Mouse (Mus musculus) gastrocnemius, adult 8-10 months (tissue): ENCODE measurements around the gene Kcna2. TPM values are rescaled to one million over a fixed set of nuclear protein-coding genes. Genes with fewer than 3 reads are reported as not detected.

Experiments used
- DNase-seq, 2 experiments: peaks; one replicate each; pipeline ENCODE4 v3.0.0; 2022; ENCODE audit warnings: low spot score in 2 of 2
- total RNA-seq, 4 experiments: library from RNA; stranded (reverse); gene quantifications; 2 replicates each; pipeline ENCODE4 v1.2.4; 2022

Kcna2 gene
- total RNA-seq, 4 experiments from 2014 or later: 0.82 to 1.5 (median 1.1) TPM

DNA sequence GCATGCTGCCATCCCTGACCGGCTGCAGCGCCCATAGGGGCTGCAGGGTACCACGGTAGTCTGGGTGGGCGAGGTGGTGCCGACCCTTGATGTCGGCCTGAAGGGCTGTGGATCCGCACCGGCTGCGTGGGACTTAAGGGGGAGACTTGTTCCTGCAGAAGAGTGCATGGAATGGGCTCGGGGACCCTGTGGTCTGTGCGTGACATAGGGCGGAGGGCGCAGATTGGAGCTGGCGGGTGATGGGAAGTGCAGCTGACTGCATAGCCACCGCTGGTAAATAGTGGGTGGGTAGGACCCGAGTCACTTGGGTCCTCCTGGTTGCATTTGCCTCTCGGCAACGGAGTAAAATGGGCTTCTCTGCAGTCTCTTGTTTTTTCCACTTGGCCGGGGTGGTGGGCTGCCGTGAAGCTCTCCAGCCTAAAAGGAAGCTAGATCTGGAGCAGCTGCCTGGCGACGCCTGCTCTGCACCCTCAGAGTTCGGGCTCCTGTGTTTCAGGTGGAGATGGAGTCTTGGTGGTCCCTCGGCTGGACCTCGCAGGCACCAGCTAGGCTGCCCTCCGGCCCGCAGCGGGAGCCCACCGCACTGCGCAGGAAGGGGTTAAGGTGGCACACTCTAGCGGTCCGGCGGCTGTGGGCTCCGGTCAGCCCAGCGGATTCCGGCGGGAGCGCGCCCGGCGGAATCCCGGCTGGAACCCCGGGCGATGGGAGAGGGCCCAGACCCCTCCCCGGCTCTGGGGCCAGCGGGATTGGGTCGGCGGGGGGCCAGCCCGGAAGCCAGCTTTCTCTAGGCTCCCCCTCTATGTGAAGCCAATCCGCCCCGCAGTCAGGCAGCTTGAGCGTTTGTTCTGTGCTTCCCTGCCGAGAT, 1.1 kb downstream of the Kcna2 start:
- peak in 1 of 2 experiments; percentile 16 for DNase-seq

DNA sequence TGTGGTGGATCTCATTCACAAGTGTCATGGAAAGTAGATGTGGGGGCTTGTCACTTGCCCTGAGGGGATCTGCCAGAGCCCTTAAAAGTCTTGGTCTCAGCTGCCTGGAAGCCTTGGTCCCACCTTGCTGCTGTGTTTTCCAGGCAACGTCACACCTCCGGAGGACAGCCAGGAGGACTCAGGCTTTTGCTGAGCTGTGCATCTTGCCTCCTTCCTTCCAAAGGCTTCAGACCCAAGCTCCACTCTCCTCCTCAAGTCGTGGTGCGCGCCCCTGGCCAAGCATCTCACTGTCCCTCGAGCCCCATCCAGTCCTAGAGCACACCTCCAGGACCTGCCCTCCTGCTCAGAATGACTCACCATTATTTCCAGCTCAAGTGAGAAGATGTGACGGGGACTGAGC, 2.1 kb downstream of the Kcna2 start:
- DNase-seq: no peak

DNA sequence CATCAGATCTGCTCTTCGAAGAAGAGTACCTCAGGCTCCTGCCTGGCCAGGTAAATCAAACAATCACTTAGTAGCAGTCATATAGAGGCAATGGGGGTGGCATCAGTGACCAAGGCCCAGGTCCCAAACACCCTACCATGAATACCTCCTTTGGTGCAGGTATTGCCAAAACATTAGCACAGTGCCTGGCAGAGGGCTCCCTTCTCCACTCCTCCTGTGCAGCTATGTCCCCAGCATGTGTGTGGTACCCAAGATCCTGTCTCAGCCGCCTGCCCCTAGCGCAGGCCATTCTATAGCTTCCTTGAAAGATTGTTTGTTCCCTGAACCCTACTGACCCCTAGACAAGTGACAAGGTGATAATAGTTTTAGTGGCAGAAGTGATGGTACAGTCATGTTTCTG, 2.5 kb downstream of the Kcna2 start:
- no peak for DNase-seq

DNA sequence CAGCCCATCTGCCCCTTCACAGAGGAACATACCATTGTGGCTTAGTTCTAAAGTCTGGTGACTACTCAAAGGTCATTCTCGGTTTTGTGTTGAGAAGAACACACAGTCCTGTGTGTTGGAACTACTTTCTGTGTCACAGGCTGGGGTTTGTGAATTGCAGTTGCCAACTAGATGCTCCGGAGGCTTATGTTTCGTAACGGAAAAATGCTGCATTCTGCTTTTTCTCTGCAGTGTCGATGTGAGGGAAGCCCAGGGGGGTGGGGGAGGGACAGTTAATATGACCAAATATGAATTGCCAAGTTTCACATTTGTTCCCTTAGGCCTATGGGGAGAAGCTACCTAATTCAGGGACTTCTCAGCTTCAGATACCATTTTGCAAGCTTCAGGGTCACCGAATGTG, 5.0 kb downstream of the Kcna2 start:
- no peak for DNase-seq

DNA sequence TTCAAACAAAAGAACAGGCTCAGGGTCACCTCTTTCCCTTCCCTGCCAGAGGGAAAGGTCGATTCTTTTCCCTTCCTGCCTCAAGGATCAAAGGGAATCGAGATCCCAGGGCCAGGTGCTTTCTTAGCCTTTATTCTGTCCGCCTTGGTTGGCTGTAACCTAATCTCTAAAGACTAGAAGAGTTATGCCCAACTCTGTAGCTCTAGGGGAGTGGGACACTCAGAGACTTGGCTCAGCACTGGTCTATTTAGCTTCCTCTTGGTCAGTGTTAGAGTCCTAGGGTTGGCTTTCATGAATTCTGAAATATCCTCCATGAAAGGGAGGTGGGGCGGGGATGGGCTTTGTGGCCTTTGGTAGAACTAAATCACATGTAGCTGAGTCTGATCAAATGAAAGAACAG, 11.6 kb downstream of the Kcna2 start:
- DNase-seq: no peak

DNA sequence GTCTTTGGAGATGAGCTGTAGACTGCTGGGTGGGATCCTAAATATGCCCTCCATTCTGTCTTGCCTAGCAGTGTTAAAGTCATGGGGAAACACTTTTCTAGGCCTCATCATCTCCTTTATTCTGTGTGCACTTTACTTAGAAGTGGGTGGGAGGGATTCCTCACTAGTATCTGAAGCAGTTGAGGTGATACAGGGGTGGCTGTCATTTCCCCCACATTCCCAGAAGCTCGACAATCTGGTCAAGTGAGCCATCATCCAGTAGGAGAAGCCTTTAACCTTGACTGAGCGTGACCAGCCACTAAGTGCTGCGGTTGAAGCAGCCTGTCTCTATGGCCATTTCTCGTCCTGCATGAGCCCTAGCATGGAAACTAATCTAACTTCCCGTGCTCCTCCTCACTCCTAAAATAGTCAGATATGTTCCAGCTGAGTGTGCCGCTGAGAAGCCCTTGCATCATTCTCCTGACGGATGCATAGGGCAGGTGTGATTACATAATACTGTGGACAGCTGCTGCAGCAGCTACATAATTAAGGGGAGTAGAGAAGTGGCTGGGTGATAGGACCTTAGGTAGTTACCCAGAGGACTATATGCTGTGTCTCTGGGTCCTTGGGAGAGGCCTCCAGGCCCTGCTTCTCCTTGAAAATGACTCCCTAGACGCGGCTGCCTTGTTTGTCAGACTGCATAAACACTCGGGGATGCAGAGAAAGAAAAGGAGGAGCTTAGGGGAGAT, 12.2 kb downstream of the Kcna2 start:
- DNase-seq: no peak

DNA sequence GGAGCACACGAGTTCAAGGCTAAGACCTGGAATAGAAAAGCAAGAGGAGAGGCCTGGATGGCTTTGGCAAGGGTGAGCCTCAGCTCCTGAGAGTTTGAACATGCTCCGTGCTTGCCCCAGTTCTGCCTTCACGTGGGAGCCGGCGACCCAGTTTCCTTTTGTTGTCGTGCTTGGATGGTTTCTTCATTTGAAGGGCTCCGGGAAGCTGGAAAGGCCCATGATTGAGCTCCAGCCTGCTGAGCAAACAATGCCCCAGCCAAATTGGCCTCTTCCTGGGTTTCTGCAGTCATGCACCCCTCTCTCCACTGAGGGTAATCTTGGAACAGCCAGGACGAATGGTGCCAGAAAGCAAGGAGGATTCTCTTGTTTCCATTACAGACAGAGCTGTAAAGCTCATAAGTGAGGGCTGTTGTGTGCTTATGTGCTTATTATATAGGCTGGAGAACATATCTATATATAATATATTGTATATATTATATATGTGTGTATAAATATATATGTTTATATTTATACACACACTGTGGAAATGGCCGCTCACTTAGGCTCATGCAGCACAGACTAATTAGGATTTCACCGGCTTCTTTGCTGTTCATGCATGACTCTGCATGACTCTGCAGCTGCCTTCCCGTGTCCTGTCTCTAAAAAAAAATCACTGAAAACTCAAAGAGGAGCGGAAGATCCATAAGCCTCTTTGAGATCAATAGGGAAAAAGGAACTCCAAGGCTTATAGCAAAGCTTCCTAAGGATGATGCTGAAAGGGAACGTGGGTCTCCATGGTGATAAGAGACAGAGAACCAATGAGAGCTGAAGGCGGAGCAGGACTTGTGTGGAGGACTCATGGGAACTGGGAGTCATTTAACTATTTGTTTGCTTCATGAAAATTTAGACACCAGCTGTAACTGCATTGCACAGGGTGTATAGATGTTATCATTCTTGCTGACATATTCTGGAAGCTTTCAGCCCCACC, 13.1 kb downstream of the Kcna2 start:
- peak in 1 of 2 experiments; percentile 48 for DNase-seq

DNA sequence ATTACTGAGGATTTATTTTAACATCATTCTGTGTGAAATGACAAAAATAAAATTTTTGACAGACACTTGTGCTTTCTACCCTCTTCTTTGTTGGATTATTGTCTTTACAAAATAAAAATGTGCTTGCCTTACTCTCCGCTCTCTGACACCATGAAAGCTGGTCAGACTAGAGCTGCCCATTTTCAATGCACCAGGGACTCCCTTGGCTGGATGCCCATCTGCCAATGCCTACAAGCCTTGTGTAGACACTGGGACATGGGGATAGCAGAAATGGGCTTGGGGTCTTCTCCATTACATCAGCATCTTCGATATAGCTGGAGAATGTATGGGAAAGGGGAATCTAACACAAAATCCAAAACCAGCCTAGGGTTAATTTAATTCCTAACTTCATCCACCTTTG, 14.0 kb downstream of the Kcna2 start:
- no peak for DNase-seq

DNA sequence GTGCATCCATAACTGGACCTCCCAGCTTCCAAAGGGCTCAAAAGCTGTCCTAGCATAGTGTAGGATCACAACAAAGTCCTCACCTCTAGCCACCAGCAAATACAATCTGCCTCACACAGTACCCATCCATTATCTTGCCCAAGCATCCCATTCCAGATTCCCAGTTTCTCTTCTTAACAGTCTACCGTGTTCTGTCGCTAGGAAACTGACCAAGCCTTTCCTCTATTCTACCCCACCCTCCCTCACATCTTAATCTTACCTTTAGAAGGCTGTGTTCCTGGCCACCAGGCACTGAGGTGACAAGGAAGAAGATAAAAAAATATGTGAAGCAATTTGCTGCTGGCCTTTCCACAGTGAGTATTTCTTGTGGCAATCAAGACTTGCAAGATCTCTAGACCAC, 14.8 kb downstream of the Kcna2 start:
- DNase-seq: no peak

DNA sequence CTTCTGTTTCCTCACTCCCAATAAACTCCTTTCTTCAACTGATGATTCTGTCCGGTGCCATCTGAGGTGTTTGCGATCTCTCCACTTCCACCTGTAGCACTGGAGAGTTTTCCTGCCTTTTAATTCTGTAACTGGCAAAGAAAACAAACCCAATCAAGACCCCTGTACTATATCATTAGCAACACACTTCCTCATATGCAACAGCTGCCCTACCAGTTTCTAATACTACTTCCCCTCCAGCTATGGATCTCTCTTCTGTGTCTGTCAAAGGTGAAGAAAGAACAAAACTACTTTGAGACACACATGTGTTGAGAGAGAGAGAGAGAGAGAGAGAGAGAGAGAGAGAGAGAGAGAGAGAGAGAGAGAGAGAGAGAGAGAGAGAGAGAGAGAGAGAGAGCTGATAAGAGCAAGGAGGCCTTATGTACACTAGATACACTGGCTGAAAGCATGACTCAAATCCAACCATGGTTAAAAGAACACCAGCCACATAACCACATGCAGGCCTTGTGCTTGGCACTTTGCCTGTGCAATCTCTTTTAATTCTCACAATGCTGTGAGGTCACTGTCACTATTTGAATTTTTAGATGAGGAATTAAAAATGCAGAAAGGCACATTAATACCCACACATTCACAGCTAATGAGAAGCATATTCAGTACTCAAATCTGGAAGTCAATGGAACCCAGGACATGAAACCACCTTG, 19.1 kb downstream of the Kcna2 start:
- no peak for DNase-seq

DNA sequence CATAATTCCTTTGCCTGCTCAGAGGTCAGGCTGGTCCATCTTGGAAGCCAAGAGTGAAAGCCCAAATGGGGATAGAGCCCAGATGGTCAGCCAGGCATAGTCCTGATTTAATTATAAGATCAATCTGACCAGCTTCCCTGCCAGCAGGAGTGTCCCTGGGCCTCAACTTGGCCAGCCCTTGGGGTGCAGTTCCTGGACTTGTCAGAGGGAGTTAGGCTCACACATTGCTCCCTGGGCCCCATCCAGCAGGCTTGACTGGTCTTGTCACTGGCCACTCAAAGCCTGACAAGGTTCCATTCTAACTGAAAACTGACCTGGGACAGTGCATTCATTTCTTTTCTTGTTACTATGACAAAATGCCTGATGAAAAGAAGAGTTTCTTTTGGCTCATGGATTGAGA, 21.4 kb downstream of the Kcna2 start:
- no peak for DNase-seq

DNA sequence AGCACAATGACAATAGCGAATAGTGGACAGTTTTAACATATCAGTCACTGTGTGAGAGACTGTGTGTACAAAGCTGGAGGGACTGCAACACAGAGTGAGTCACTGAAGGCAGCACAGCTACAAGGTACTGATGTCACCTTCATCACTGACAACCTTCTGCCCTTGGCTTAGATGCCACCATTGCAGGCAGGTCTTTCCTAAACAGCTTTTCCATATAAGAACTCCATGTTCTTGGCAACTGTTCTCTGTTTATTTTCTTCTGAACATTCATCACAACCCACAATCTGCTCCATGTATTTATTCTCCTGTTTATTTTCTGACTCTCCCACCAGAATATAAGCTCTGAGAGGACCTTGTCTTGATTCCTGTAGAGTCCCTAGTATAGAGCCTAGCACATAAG, 26.7 kb downstream of the Kcna2 start:
- no peak for DNase-seq

DNA sequence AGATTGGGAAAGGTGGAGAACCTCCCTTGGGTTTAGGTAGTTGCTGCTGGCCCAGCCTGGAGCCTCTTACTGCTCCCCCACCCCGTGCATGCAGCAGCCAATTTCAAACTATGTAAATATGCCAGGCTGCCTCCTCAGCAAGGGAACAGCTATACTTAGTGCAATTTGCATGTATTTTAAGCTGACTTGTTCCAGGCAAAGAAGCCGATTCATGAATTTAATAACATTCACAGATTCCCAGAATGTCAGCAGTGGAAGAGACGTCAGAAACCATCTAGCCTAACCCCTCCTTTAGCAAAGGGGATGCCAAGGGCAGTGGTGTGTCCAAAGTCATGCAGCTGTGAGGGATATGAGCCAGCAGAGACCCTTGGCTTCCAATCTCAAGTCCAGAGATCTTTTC, 27.5 kb downstream of the Kcna2 start:
- no peak for DNase-seq

DNA sequence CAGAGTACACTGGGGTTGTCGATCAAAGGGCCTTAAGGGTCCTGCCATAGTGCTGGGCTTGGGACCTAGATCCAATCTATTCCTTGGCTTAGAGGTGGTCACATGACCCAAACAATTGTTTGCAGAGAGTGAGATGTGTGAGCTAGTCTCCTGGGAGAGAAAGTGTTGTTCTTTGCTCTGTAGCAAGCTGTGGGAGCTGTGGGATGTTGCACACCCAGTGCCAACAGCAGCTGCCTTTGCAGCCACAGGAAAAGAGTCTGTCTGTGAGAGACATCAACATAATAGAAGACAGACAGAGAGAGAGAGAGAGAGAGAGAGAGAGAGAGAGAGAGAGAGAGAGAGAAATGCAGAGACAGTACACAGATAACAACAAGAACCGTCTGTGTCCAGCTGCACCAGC, 28.3 kb downstream of the Kcna2 start:
- no peak for DNase-seq

DNA sequence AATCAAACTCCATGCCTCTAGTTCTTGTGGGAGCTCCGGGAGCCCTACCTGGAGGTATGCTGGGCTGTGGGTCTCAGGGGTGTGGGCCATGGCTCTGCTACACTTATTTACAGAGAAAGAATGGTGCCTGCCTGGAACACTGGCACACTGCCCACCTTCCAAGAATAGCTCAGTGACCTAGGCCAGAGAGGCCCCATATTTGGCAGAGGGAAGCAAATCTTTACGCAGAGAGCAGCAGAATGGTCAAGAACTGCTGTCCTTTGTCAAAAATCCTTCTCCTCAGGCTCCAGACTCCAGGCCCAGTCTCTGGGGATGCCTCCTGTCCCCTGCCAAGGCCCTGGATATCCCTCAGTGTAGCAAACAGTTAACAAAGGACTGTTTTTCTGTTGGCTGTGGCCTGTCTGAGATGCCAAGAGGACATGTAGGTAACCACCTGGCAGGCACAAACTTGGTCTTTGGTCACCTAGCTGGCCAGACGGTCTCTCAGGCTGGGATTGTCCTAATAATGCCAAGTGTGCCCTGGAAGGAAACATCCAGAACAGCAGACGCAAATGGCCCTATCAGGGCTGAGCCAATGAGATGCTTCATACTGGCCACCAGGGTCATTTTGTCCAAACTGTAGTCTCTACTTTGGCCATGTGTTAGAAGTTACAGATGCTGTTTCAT, 29.8 kb downstream of the Kcna2 start:
- peak; percentile 61 to 70 for DNase-seq

DNA sequence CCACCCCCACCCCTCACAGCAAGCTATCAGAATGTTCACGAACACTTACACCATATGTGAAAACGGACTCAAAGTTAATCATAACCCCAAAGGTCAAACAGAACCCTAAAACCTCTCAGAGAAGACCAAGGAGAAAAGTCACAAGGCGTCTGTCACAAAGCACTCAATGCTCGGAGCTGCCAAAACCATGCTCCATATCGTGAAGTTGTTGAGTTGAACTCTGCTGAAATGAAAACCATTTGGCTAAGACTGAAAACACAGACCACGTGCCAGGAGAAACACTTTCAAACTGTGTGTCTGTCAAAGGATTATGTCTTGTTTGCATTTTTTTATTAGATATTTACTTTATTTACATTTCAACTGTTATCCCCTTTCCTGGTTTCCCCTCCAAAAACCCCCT, 30.9 kb downstream of the Kcna2 start:
- DNase-seq: no peak

DNA sequence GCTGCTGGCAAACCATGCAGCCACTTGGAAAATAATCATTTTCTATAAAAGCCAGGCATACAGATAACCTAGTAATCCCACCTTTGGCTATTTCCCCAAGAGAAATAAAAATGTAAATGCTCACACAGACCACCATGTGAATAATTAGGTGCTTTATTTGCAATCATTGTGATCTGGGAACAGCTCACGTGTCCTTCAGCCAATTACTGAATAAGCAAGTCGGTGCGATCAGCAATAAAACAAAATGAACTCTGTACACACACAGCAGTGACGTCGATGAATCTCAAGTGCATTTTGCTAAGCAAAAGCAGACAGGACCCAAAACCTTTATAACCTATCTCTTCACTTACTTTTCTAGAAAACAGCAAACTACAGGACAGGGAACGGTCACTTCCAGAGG, 31.7 kb downstream of the Kcna2 start:
- no peak for DNase-seq

DNA sequence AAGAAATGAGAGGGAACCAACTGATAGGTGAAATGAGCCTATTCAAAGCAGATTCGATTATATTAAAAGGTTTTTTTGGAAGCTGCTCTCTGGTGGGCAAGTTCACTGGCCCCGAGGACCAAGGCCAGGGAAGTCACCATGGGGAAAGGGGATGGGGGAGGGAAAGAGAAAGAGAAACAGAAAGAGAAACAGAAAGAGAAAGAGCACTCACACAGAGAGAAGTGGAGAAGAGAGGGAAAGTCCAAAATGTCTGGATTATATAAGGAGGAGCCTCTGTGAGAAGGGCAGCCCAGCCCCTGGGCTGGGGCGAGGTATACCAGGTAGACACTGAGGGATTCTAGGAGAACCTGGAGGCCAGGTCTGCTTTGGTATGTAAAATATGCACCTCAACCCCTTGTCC, 33.5 kb downstream of the Kcna2 start:
- no peak for DNase-seq

DNA sequence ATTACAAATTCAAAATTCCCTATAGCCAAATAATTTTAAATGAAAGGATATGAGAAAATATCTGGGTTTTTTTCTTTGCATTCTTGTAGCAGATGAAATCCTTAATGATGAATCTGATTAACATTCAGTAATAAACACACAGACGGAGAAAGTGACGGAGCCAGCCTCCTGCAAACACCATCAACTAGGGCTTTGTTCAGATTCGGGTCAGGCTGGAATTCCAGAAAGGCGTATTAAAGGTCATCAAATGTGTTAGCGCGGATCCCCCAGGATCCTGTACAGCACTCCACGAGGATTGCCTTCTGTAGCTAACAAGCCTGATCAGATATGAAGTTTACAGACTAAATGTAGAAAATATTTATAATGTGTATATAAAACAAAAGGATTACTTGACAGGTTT, 46.2 kb downstream of the Kcna2 start:
- no peak for DNase-seq

DNA sequence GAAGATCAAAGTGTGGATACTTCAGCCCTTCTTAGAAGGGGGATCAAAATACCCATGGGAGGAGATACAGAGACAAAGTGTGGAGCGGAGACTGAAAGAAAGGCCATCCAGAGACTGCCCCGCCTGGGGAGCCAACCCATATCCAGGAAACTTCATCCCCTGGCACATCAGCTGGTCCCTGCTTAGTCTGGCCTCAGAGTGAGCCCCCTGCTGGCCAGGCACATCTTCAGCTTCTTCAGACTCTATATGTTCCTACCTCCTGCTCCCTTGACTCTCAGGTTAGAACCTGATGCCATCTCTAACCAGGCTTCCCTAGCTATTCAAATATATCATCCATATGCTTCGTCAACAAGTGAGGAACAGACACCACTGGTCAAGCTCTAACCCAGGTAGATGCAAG, 48.1 kb downstream of the Kcna2 start:
- peak; percentile 45 to 57 for DNase-seq

DNA sequence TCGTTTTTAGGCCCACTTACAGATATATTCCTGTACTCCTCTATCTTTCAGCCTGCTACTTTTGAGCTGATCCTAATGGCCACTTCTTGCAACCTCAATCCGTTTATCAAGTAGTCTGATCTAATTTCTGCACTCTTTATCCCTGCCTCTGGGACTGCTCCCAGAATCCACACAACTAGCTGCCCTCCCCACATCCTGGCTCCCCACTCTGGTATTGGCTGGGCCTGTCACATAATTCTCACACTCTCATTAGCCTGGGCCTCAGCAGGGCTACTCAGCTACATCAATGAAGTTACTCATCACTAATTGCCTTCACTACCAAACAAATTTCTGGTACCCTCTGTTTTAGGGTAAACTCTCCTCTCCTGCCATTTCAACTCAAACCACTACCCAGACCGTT, 49.5 kb downstream of the Kcna2 start:
- DNase-seq: no peak
